Mouse (Mus musculus): ENCODE data around the gene 2610042L04Rik. TPM values are rescaled to one million over a fixed set of nuclear protein-coding genes. Genes with fewer than 3 reads are reported as not detected.

2610042L04Rik gene
- polyA plus RNA-seq (2015; fragmentation: Nextera tagmentation; extraction: Ambion mirVana) = not detected in 2 replicates

GRCm38 (mm10) chr14:4334476-4335080, at the start of gene 2610042L04Rik:
Gene 2610042L04Rik (plus strand): TSS chr14:4334763.

GRCm38 (mm10) chr14:4316983-4317382, 17.6 kb upstream of the 2610042L04Rik start, which contains the start of gene Gm3149:
Gene Gm3149 (plus strand): TSS chr14:4317283.

GRCm38 (mm10) chr14:4397226-4397625, 62.7 kb downstream of the 2610042L04Rik start, which contains the start of gene Gm3159:
Gene Gm3159 (plus strand): TSS chr14:4397526.

Other genes with a start within 250 kb of the 2610042L04Rik start
- gene Gm8108, start 224.2 kb upstream of the 2610042L04Rik start, polyA plus RNA-seq (2015; fragmentation: Nextera tagmentation; extraction: Ambion mirVana) = 0.55 TPM in 1 of 2 replicates, not detected in the other
- not detected in 2 replicates for gene Gm3127, start 169.7 kb upstream of the 2610042L04Rik start, polyA plus RNA-seq (2015; fragmentation: Nextera tagmentation; extraction: Ambion mirVana)
- 0.19 and 0.58 TPM in 2 replicates for gene Gm2974, start 152.2 kb upstream of the 2610042L04Rik start, polyA plus RNA-seq (2015; fragmentation: Nextera tagmentation; extraction: Ambion mirVana)
- not detected in 2 replicates for gene Gm3138, start 85.1 kb upstream of the 2610042L04Rik start, polyA plus RNA-seq (2015; fragmentation: Nextera tagmentation; extraction: Ambion mirVana)
- not detected in 2 replicates for gene Gm3149, start 17.5 kb upstream of the 2610042L04Rik start, polyA plus RNA-seq (2015; fragmentation: Nextera tagmentation; extraction: Ambion mirVana)
- gene Gm3159, start 62.8 kb downstream of the 2610042L04Rik start, polyA plus RNA-seq (2015; fragmentation: Nextera tagmentation; extraction: Ambion mirVana) = not detected in 2 replicates
- 0.21 TPM in 1 of 2 replicates, not detected in the other for gene Gm3164, start 80.7 kb downstream of the 2610042L04Rik start, polyA plus RNA-seq (2015; fragmentation: Nextera tagmentation; extraction: Ambion mirVana)
- not detected in 2 replicates for gene Gm3173, start 96.2 kb downstream of the 2610042L04Rik start, polyA plus RNA-seq (2015; fragmentation: Nextera tagmentation; extraction: Ambion mirVana)
- not detected in 2 replicates for gene Gm3182, start 147.0 kb downstream of the 2610042L04Rik start, polyA plus RNA-seq (2015; fragmentation: Nextera tagmentation; extraction: Ambion mirVana)
- gene Gm3047, start 220.6 kb downstream of the 2610042L04Rik start, polyA plus RNA-seq (2015; fragmentation: Nextera tagmentation; extraction: Ambion mirVana) = not detected in 2 replicates